Mouse (Mus musculus) B cell, adult 2 months (primary cell): ENCODE measurements around the gene Tgoln1.

ENCODE experiments used
- DNase-seq, 2 experiments: peaks; one replicate each; pipeline ENCODE4 v3.0.0; 2022

Tgoln1 gene

DNA sequence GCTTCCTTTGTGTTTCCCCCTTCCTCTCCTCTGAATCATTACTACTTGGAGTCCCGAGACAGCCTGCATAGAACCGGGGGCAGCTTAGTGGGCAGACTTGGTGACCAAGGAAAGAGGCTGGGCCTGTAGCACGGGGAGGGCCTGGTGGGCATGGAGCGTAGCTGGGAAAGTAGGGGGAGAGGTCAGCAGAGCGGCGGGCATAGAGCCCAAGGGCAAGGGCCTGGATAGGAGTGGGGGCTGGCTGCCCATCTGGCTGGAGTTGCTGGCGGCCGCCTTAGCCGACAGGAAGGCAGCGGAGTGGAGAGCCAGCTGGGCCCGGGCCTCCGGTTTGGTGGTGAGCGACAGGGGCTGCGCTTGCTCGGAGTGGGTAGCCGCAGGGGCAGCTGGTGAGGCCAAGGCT is 10.5 kb upstream of the Tgoln1 start:
- DNase-seq = no peak

DNA sequence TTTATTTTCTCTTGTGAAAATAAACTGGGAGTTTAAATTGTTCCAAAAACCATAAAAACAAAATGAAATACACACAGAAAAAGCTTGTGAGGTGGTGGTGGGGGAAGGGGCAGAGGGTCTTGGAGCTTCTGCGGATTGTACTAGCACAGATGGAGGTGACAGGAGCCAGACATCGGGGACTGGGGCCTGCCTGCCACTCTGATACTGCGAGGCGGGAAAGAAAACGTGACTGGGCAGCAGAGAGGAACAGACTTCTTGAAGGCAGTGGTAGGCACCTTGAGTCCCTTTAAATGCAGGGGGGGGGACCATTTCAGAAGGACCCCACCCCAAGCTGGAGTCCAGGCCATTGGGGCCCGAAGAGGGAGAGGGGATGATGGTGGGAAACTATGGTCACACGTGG is 9.6 kb upstream of the Tgoln1 start:
- DNase-seq = no peak

DNA sequence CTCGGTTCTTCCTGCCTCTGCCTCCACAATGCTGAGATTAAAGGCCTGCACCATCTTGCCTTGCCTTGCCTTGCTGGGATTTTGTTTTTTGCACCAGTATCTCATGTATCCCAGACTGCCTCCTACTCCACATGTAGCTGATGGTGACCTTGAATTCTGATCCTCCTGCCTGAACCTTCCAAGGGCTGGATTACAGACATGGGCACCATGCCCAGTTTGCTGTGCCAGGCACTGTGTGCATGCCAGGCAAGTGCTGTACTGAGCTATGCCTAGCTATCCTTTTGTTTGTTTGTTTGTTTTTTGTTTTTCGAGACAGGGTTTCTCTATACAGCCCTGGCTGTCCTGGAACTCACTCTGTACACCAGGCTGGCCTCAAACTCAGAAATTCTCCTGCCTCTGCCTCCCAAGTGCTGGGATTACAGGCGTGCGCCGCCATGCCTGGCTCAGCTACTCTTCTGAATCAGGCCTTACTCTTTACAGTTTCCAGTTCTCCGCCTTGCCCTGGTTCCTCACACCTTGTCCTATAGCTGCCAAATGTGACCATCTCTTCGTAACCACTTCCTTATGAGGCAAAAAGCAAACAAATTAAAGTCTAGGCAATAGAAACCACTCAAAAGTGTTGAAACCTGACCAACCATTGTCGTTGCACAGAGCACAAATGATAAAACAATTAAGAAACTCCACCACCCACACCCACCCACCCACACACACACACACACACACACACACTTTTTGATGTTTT is 7.0 kb upstream of the Tgoln1 start:
- no peak for DNase-seq

DNA sequence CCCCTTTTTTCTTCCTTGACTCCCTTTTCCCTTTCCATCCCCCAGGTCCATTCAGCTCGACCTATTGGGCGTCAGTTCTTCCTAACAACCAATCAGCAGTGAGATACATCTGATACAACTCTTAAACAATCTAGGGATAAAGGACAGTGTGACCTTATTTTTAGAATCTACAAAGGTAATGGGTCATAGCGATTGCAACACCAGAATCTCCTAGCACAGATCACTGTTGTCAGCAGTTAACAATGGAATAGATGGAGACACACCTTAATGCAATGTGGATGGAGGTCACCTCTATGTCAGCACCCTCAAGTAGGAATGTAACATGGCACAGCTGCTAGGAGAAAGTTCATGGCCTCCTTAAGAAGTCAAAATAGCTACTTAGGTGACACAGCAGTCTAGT is 6.1 kb upstream of the Tgoln1 start:
- no peak for DNase-seq

DNA sequence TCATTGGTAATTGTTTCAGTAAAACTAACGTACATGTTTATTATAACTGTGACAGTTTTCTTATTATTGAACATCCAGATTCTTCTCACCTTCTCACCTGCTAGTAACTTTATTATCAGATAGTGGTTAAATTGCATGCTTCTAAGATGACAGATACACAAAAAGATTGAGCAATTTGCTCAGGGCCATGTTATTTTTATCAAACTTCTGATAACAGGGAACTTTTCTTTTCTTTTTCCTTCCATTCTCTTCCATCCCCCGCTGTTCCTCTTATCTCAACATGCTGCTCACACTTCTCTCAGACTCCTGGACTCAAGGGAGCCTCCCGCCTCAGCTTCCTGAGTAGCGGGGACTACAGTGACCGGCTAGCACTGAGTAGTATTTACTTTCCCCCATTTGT is 4.1 kb upstream of the Tgoln1 start:
- DNase-seq = no peak

DNA sequence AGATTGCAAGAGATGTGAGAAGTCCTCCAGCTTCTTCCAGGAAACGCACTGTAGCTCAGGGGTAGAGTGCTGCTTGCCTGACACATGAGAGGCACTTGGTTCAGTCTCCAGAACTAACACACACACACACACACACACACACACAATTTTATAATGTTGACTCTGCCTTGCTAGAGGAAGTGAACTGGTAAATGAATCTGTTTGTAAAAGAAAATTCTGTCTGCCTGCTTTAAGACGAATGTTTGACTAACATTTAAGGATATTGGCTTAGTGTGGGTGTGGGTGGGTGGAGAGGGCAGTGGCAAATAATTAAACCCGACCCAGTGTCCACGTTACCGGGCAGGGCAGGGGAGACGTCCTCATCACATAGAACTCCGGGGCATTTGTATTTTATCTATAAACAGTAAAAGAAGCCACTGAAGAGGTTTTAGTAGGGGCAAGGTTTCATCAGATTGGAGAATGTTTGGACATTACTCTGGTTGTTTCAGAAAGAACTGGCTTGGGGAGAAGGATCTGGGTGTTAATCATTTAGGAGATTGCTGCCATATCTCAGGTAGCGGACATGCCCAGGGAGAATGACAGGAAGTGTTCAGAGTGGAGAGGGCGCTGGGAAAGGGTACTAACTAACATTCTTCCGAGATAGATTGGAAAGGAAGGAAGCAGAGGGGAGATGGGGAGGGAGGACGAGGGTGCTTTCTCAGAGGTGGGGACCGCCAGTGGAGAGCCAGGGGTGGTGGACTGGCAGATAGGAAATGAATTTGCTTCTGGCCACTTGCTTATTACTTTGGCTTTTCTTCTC is 3.1 kb upstream of the Tgoln1 start:
- DNase-seq = no peak

DNA sequence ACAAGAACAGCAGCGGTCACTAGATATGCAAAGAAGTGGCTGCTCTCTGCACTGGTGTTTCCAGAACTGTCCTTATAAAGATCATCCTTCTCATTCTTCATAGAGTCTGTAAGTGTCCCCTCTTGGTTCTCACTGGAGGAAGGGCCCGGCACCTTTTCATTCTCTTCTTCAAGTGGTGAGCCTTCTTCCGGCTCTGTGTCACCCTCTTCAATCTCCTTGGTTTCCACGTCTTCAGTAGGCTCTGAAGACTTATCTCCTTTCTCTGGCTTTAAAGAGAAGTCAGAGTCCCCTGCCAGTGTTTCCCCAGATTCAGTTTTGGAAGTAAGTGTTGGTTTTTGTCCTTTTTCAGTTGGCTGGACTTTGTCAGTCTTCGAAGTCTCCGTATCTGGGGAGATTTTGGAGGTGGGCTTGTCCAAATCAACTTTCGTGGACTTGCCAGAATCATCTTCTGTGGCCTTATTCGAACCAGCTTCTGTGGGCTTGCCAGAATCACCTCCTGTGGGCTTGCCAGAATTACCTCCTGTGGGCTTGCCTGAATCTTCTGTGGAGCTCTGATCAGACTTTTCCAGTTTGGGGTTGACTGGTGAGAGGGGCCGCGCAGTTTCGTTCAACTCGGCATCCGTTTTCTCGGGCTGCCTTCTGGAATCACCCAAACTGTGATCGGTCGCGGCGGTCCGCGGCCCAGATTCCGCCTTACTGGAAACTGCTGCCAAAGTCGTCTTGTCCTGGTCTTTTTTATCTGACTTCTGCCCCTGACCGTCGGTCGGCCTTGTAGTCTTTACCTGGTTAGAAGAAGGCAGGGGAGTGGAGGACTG is 1.0 kb downstream of the Tgoln1 start:
- DNase-seq = peak in 1 of 2 experiments; percentile 39

DNA sequence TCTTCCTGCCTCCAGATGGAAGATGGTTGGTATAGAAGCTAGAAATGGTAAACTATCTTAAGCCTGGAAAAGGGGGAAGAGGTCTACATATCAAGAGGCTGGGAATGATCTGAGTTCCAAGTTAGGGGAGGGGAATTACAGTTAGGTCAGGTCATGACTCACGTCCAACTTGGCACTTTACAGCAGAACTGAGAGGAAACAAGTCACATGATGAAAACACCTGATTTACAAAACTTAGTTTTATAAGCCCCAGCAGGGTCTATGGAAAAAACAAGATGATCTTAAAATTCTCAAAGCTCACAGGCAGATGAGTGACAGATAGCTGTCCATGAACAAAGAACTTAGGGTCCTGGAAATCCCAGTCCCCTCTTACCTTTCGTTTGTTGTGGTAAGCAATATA is 1.6 kb downstream of the Tgoln1 start:
- DNase-seq = no peak

DNA sequence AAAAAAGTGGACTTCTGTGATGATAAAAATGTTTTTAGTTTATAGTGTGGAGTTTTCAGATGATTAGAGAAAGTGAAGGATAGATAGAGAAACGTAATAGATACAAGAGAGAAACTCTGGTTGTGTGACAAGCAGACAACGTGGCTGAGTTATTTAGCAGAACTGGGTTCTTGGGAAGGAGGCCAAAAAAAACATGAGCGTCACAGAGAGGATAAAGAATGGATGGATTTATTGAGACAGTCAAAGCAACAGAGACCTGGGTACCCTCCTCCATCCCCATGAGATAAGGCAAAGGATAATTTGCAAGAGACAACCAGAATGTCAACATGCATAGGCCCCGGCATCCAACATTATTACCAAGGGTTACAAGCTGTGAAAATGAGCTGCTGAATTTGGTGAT is 6.5 kb downstream of the Tgoln1 start:
- DNase-seq = no peak

DNA sequence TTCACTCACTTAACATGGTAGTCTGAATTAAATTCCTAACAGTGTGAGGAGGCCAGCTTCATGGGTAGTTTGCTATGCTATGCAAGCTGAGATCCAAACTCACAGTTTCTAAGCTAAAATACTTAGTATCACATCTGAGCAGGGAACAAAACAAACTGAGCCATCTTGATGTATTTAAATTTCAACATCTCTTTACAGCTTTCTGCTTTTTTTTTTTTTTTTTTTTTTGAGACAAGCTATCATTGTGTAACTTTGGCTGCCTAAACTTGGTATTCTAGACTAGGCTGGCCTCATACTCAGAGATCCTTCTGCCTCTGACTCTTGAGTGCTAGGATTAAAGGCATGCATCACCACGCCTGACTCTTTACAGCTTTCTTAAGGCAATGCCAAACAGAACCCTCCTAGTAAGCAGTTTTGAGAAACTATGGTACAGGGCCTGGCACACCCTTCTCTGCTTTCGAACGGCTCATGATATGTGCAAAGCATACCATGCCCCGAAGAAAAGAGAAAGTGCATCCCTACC is 8.1 kb downstream of the Tgoln1 start:
- DNase-seq = no peak

DNA sequence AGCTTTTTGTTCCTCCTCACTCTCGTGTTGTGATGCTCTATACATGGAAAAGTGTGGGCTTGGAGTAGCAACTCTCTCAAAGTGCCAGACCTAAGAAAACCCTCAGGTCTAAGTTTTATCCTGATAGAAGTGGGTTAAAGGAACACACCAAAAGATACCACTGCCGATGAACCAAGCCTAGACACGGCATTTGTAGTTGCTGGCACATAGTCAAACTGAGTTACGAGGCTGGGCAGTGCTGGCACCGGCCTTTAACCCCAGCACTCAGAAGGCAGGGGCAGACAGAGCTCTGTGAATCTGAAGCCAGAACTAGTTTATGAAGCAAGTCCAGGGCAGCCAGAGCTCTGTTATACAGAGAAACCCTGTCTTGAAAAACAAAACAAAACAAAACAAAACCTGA is 9.1 kb downstream of the Tgoln1 start:
- no peak for DNase-seq

DNA sequence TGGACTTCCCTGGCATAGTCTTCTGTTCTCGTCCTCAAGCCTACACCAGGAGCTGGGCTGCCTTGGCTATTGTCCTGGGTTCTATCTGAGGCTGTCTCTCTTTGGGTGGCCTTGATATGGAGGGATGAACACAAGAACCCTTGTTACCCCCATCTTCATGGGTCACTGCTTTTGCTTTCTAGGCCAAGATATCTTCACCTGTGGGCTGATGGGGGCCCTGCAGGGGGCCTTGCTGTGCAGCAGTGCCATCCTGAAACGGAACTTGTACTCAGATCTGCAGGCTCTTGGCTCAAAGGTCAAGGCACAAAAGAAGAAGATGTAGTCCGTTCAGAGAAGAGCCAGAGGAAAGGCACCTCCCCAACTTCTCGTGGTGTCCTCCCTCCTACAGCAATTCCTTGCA is 9.7 kb downstream of the Tgoln1 start:
- DNase-seq = no peak

DNA sequence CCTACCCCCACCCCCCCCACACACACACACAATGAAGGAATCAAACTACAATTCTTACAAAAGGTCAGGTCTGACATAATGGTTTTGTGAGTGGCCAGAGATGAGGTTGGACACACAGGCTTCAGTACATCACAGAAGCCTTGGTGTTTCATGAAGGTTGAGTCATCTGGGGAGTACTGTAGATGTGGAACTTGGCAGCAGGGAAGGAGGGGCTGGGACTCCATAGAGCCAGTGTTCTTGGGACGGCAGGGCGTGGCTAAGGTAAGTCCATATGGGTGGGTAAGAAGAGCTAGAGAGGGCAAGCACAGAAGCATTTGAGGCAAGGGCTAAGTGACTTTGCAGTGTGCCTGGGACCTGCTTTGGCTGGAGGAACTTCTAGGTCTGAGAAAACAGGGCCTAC is 12.7 kb downstream of the Tgoln1 start:
- DNase-seq = no peak

DNA sequence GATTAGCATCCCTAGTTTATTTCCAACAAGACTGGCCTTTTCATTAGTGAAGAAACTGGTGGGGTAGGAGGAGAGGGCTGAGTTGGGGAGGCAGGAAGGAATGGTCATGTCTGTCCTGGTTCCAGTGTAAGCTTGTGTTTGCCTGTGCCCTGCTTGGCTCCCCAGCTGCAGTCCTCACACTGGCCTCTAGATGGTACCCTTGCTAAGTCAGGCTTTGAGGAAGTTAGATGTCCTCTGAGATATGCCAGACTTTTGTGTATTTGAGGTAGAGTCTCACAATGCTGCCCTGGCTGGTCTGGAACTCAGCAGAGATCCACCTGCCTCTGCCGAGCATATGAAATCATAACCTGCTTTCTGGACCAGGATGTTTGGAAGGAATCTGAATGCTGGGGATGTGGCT is 15.1 kb downstream of the Tgoln1 start:
- DNase-seq = peak; percentile 87 to 90

DNA sequence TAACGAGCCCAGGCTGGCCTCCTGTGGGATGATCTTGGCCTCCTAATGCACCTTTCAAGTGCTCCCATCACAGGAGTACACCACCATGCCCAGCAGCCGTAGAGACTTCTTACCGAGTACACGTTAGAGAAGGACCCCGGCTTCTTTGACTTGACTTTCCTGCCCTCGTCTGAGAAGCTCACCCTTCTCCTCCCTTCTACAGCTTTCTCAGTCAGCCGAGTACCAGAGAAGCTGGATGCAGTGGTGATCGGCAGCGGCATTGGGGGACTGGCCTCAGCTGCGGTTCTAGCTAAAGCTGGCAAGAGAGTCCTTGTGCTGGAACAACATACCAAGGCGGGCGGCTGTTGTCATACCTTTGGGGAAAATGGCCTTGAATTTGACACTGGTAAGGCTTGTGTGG is 16.0 kb downstream of the Tgoln1 start:
- no peak for DNase-seq

DNA sequence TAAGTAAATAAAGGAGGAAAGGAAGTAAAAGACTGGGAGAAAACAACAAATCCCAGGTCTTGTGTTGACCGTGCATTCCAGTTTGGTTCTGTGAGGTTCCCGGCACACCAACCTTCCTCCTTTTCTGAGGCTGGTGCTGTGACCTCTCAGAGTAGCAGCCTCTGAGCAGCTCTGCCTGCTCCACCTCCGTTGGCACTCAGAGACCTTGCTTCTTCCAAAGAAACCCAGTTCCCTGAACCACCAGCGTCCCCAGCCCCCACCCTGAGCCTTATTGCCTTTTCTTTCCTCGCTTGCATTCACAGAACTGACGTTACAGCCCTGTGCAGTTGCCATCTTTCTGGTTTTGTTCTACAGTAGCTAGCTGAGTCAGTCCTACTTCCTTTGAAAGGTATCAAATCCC is 16.6 kb downstream of the Tgoln1 start:
- no peak for DNase-seq

DNA sequence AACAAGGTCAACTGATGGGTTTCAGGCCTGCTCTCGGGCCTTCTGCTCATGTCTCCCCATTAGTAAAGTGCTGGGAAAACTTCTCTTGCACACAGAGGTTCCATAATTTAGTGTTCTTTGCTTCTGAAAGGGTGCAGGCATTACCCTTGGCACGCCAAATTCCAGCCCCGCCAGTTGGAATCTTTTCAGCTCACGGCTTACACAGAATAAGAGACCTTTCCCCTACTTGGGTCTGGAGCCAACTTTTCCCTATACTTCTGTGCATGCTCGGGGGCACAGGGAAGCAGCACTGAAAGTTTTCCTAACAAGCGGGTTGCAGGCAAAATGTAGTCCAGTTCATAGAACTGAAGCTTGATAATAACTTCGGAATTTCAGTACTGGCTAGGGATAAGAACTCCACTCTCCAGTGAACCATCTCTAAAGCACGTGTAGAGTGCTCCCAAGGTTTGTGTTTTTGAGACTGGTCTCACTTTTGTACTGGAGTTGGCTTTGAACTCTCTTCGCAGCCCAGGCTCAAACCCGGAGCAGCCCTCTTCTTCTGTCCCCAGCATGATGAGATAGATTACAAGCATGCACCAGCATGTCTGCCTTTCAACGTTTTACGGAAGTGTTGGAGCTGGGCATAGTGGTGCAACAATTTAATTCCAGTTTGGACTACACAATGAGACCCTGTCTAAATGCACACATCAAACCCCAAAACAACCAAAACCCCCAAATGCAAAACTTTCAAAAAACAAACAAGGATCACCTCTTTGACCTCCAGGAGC is 17.8 kb downstream of the Tgoln1 start:
- DNase-seq = no peak

DNA sequence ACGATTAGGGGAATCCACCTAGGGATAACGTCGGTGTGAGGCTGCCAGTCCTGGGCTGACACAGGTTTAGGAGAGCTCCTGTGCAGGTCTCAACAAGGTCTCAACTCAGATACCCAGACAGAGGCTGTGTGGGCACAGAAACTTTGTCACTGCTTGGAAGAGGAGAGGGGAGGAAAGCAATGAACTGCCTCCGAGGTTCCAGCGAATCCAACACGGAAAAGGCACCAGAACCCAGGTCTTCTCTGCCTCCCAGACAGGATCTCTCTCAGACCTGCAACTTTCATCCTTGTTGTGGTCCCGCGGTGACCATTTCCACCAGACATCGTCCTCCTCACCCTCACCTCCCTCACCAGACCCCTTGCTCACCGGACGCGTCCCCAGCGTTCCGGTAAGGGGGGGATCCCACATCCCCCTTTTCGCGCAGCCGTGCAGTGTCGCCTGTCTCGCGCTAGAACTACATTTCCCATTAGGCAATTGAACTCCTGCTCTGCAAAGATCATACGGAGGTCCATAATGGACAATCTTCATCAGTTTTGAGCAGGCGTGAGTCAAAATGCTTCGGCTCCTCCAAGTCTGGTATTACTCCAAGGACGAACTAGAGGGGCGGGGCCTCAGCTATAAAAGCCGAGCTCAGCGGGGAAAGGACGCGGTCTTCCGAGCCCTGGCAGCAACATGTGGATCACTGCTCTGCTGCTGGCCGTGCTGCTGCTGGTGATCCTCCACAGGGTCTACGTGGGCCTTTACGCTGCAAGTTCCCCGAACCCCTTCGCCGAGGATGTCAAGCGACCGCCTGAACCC is 18.6 kb downstream of the Tgoln1 start, which contains the start of the genes Elmod3 and Retsat:
Gene Elmod3, minus strand, starts transcription at position 458 of the 798 bp plus-strand sequence.
Gene Retsat, plus strand, starts transcription at position 520 of the 798 bp plus-strand sequence.
- peak; percentile 71 to 72 for DNase-seq

DNA sequence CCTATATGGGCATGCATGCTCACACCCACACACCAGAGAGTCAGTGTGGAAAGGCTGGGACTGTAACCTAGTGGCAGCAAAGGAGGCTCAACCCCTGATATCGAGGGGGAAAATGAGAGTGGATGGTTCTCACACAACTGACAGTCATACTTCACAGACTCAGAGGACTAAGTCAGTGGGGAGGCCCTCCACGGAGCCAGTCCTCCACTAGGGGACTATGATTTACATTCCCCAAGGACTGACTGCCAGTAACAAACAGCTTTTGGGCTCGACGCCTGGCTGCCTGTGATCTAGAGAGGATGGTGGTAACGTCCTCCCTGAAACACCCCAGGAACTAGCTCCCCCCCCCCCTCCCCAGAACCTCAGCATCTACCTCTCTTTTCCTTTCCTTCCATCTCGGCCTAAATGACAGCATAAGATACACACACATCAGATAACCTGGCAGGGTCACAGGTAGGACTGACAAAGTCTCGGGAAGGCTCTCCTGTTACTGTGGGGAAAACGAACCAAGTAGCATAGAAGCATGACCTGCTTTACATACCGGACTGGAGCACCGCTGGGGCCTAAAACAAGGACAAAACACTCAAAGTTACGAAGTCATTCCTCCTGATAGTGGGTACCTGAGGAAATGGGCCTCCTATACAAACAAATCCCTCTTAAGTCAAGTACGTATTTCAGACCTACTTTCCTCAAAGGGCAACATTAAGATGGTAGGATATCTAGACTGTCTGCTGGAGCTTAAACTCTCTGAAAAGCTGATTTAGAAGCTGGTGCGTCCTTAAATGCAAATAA is 19.5 kb downstream of the Tgoln1 start:
- peak; percentile 41 to 48 for DNase-seq

DNA sequence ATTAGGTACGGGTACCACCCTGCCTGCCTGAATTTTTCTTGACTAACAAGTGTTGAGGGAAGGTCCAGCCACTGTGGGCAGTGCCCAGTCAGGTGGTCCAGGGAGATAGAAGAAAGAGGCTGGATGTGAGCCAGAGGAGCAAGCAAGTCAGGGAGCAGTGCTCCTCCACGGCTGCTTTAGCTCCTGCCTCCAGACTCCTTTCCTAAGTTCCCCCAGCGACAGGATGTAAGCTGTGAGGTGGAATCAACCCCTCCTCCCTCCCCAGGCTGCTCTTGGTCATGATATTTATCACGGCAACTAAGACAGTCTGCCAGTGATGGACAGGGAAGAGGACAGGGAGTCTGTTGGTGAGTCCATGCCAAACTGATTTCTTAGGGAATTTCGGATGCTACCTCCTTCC is 22.9 kb downstream of the Tgoln1 start:
- no peak for DNase-seq
